Mouse (Mus musculus): ENCODE results near the gene Hras. TPM values are rescaled to one million over a fixed set of nuclear protein-coding genes. Genes with fewer than 3 reads are reported as not detected.

Hras gene
- polyA plus RNA-seq, 1 experiment from 2014 or later = 93.9 TPM

GRCm38 (mm10) chr7:141164850-141165249 is 29.0 kb downstream of the Hras start:
- Histone ChIP-seq H3K4me3 (ENCODE audit: control insufficient read depth in 1 of 2, insufficient read depth in 1 of 2, low read depth in 1 of 2, low read length in 2 of 2) (no peak overlapping the region), H3K4me1 (ENCODE audit: control insufficient read depth in 2 of 2, insufficient read depth in 2 of 2, low read length in 2 of 2) (peaks cover 6 to 14% of the 10 kb centered on the region in 2 experiments; a peak in 3 of 4 replicates), H3K9ac (ENCODE audit: low read length) (no peak overlapping the region), H3K4me2 (ENCODE audit: low read length) (no peak overlapping the region), H3K27me3 (ENCODE audit: control insufficient read depth, insufficient read depth, low read length) (no peaks in the 10 kb centered on the region), H3K27ac (replicated peaks in 1 of 2; ENCODE audit: control insufficient read depth in 1 of 2, insufficient read depth in 1 of 2, low read depth in 2 of 2, low read length in 2 of 2) (no peak overlapping the region), H3K36me3 (ENCODE audit: control insufficient read depth, insufficient read depth, low read length) (peaks cover 65% of the 10 kb centered on the region), H3K9me3 (ENCODE audit: control insufficient read depth, low read length) (no peaks in the 10 kb centered on the region)
- WGBS = 70% methylated on average over 6 of the region's 6 CpGs
- ATAC-seq (ENCODE audit: insufficient number of reproducible peaks, insufficient read depth, low FRiP score, low read depth) = no peak

DNA sequence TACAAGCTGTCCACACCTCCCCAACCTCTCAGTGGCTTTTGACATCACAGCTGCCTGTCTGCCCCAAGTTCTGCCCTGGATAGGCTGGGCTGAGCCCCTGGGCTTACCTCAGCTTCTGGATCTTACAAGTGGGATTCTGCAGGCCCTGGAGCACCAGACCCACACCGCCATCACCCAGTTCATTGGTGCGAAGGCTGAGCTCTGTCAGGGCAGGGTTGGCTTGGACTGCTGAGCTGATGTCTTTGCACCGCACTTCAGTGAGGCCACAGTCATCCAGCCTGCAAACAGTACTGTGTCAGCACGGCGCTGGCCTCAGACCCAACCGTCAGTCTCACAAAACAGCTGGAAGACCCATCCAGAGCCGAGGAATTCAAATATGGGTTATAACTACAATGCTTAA is 29.4 kb downstream of the Hras start:
- ATAC-seq (ENCODE audit: insufficient number of reproducible peaks, insufficient read depth, low FRiP score, low read depth) = 0 out of 2 replicates have a peak, but pooled peaks have one; percentile 14
- no peaks in the 10 kb centered on the region for H3K27me3 ChIP-seq (ENCODE audit: control insufficient read depth, insufficient read depth, low read length)
- no peak overlapping the region for H3K4me2 ChIP-seq (ENCODE audit: low read length)
- H3K27ac ChIP-seq (replicated peaks in 1 of 2; ENCODE audit: control insufficient read depth in 1 of 2, insufficient read depth in 1 of 2, low read depth in 2 of 2, low read length in 2 of 2) = no peak overlapping the region
- 79% methylated on average over 7 of the region's 7 CpGs for WGBS
- peaks cover 6 to 14% of the 10 kb centered on the region in 2 experiments; a peak in 3 of 4 replicates for H3K4me1 ChIP-seq (ENCODE audit: control insufficient read depth in 2 of 2, insufficient read depth in 2 of 2, low read length in 2 of 2)
- H3K36me3 ChIP-seq (ENCODE audit: control insufficient read depth, insufficient read depth, low read length) = peaks cover 69% of the 10 kb centered on the region
- H3K4me3 ChIP-seq (ENCODE audit: control insufficient read depth in 1 of 2, insufficient read depth in 1 of 2, low read depth in 1 of 2, low read length in 2 of 2) = no peak overlapping the region
- H3K9me3 ChIP-seq (ENCODE audit: control insufficient read depth, low read length) = no peaks in the 10 kb centered on the region
- H3K9ac ChIP-seq (ENCODE audit: low read length) = no peak overlapping the region

GRCm38 (mm10) chr7:141155362-141155761 is 38.4 kb downstream of the Hras start:
- WGBS = 76% methylated on average over 9 of the region's 9 CpGs
- H3K27ac ChIP-seq (replicated peaks in 1 of 2; ENCODE audit: control insufficient read depth in 1 of 2, insufficient read depth in 1 of 2, low read depth in 2 of 2, low read length in 2 of 2) = no peak overlapping the region
- peaks cover 88% of the 10 kb centered on the region for H3K36me3 ChIP-seq (ENCODE audit: control insufficient read depth, insufficient read depth, low read length)
- H3K4me2 ChIP-seq (ENCODE audit: low read length) = no peak overlapping the region
- H3K4me1 ChIP-seq (ENCODE audit: control insufficient read depth in 2 of 2, insufficient read depth in 2 of 2, low read length in 2 of 2) = no peaks in the 10 kb centered on the region
- no peaks in the 10 kb centered on the region for H3K9me3 ChIP-seq (ENCODE audit: control insufficient read depth, low read length)
- H3K4me3 ChIP-seq (ENCODE audit: control insufficient read depth in 1 of 2, insufficient read depth in 1 of 2, low read depth in 1 of 2, low read length in 2 of 2) = no peak overlapping the region
- no peak for ATAC-seq (ENCODE audit: insufficient number of reproducible peaks, insufficient read depth, low FRiP score, low read depth)
- no peak overlapping the region for H3K9ac ChIP-seq (ENCODE audit: low read length)
- H3K27me3 ChIP-seq (ENCODE audit: control insufficient read depth, insufficient read depth, low read length) = no peaks in the 10 kb centered on the region

DNA sequence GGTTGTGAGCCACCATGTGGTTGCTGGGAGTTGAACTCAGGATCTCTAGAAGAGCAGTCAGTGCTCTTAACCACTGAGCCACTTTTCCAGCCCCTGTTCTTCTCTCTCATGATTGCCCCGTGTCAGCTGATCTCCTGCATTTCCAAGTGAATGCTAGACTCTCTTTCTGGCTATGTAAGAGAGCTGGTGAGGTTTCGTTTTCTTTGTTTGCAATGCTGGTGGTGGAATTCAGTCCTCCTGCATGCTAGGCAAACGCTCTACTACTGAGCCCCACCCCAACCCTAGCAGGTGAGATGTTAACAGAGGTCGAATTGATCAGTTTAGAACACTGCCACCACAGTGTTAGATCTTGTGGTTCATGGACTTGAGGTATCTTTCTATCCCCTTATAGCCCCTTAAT is 45.2 kb downstream of the Hras start:
- H3K36me3 ChIP-seq (ENCODE audit: control insufficient read depth, insufficient read depth, low read length) = peaks cover 70% of the 10 kb centered on the region
- no peak overlapping the region for H3K27ac ChIP-seq (replicated peaks in 1 of 2; ENCODE audit: control insufficient read depth in 1 of 2, insufficient read depth in 1 of 2, low read depth in 2 of 2, low read length in 2 of 2)
- H3K27me3 ChIP-seq (ENCODE audit: control insufficient read depth, insufficient read depth, low read length) = no peaks in the 10 kb centered on the region
- H3K4me1 ChIP-seq (ENCODE audit: control insufficient read depth in 2 of 2, insufficient read depth in 2 of 2, low read length in 2 of 2) = no peaks in the 10 kb centered on the region
- 81% methylated on average over 4 of the region's 4 CpGs for WGBS
- ATAC-seq (ENCODE audit: insufficient number of reproducible peaks, insufficient read depth, low FRiP score, low read depth) = no peak
- no peak overlapping the region for H3K4me2 ChIP-seq (ENCODE audit: low read length)
- H3K9me3 ChIP-seq (ENCODE audit: control insufficient read depth, low read length) = no peaks in the 10 kb centered on the region
- no peak overlapping the region for H3K4me3 ChIP-seq (ENCODE audit: control insufficient read depth in 1 of 2, insufficient read depth in 1 of 2, low read depth in 1 of 2, low read length in 2 of 2)
- H3K9ac ChIP-seq (ENCODE audit: low read length) = no peak overlapping the region

DNA sequence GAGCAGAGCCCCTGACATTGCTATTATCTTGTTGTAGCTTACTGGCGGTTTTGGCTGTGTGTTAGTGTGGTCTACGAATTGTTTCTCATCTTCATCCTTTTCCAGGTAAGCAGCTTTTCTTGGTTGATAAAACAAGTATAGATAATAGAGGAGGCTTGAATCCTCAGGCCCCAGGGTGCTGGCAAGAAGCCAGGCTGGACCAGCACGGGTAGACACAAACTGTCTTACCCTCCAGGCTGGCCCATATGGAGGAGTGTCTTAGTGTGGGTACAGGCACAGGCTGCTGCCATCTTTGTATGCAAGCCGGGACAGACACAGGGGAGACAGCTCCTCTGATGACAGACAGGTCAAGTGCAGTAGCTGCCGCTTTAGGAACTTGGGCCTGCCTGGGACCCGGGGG is 46.8 kb downstream of the Hras start:
- 56% methylated on average over 6 of the region's 6 CpGs for WGBS
- Histone ChIP-seq H3K27me3 (ENCODE audit: control insufficient read depth, insufficient read depth, low read length) (no peaks in the 10 kb centered on the region), H3K4me1 (ENCODE audit: control insufficient read depth in 2 of 2, insufficient read depth in 2 of 2, low read length in 2 of 2) (no peaks in the 10 kb centered on the region), H3K9me3 (ENCODE audit: control insufficient read depth, low read length) (no peaks in the 10 kb centered on the region), H3K4me2 (ENCODE audit: low read length) (no peak overlapping the region), H3K36me3 (ENCODE audit: control insufficient read depth, insufficient read depth, low read length) (peaks cover 61% of the 10 kb centered on the region), H3K27ac (replicated peaks in 1 of 2; ENCODE audit: control insufficient read depth in 1 of 2, insufficient read depth in 1 of 2, low read depth in 2 of 2, low read length in 2 of 2) (no peak overlapping the region), H3K4me3 (ENCODE audit: control insufficient read depth in 1 of 2, insufficient read depth in 1 of 2, low read depth in 1 of 2, low read length in 2 of 2) (no peak overlapping the region), H3K9ac (ENCODE audit: low read length) (no peak overlapping the region)
- ATAC-seq (ENCODE audit: insufficient number of reproducible peaks, insufficient read depth, low FRiP score, low read depth) = no peak

DNA sequence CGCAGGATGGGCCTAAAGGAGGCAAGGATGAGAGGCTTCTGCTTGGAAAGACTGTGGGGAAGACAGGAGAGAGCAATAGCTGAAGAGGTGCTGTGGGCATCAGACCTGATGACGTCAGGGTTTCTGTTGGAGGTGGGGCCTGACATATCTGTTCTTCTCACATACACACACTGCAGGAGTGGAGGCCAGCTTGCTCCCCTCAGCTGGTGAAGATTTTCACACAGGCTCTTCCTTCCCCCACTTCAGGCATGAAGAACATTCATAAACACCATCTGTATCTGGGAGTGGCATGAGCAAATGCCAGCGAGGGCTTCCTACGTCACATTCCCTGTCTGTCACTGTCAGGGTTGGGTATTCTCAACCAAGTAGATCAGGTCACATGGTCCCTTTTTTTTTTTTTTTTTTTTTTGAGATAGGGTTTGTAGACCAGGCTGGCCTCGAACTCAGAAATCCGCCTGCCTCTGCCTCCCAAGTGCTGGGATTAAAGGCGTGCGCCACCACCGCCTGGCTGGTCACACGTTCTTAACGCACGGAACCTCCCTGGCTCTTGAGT is 47.7 kb downstream of the Hras start:
- no peak overlapping the region for H3K27ac ChIP-seq (replicated peaks in 1 of 2; ENCODE audit: control insufficient read depth in 1 of 2, insufficient read depth in 1 of 2, low read depth in 2 of 2, low read length in 2 of 2)
- H3K27me3 ChIP-seq (ENCODE audit: control insufficient read depth, insufficient read depth, low read length) = no peaks in the 10 kb centered on the region
- ATAC-seq (ENCODE audit: insufficient number of reproducible peaks, insufficient read depth, low FRiP score, low read depth) = no peak
- H3K4me2 ChIP-seq (ENCODE audit: low read length) = no peak overlapping the region
- no peak overlapping the region for H3K4me3 ChIP-seq (ENCODE audit: control insufficient read depth in 1 of 2, insufficient read depth in 1 of 2, low read depth in 1 of 2, low read length in 2 of 2)
- H3K4me1 ChIP-seq (ENCODE audit: control insufficient read depth in 2 of 2, insufficient read depth in 2 of 2, low read length in 2 of 2) = no peaks in the 10 kb centered on the region
- no peak overlapping the region for H3K9ac ChIP-seq (ENCODE audit: low read length)
- peaks cover 51% of the 10 kb centered on the region for H3K36me3 ChIP-seq (ENCODE audit: control insufficient read depth, insufficient read depth, low read length)
- H3K9me3 ChIP-seq (ENCODE audit: control insufficient read depth, low read length) = no peaks in the 10 kb centered on the region
- WGBS = 90% methylated on average over 12 of the region's 12 CpGs

GRCm38 (mm10) chr7:141145403-141145802 is 48.4 kb downstream of the Hras start:
- H3K4me1 ChIP-seq (ENCODE audit: control insufficient read depth in 2 of 2, insufficient read depth in 2 of 2, low read length in 2 of 2) = no peaks in the 10 kb centered on the region
- WGBS = 65% methylated on average over 1 of the region's 1 CpGs
- H3K4me3 ChIP-seq (ENCODE audit: control insufficient read depth in 1 of 2, insufficient read depth in 1 of 2, low read depth in 1 of 2, low read length in 2 of 2) = no peak overlapping the region
- H3K36me3 ChIP-seq (ENCODE audit: control insufficient read depth, insufficient read depth, low read length) = peaks cover 44% of the 10 kb centered on the region
- ATAC-seq (ENCODE audit: insufficient number of reproducible peaks, insufficient read depth, low FRiP score, low read depth) = no peak
- no peaks in the 10 kb centered on the region for H3K9me3 ChIP-seq (ENCODE audit: control insufficient read depth, low read length)
- no peak overlapping the region for H3K4me2 ChIP-seq (ENCODE audit: low read length)
- H3K9ac ChIP-seq (ENCODE audit: low read length) = no peak overlapping the region
- no peaks in the 10 kb centered on the region for H3K27me3 ChIP-seq (ENCODE audit: control insufficient read depth, insufficient read depth, low read length)
- H3K27ac ChIP-seq (replicated peaks in 1 of 2; ENCODE audit: control insufficient read depth in 1 of 2, insufficient read depth in 1 of 2, low read depth in 2 of 2, low read length in 2 of 2) = no peak overlapping the region

DNA sequence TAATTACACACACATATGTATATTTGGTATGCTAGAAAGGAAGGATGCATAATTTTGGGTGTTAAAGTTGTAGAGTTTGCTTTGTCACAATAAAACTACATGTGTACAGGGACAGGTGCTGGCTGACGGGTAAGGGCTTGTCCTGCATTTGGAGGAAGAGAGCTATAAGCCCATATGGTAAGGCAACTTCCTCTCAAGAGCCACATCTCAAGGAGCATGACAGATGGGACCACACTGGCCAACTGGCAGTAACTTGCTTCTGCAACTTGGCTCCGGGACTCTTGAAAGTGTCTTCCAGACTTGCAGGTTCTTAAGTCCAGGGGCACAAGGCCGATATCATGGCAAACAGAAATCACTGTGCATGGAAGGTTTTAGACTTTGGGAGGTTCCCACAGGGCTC is 49.2 kb downstream of the Hras start:
- Histone ChIP-seq H3K9ac (ENCODE audit: low read length) (no peak overlapping the region), H3K4me1 (ENCODE audit: control insufficient read depth in 2 of 2, insufficient read depth in 2 of 2, low read length in 2 of 2) (no peaks in the 10 kb centered on the region), H3K27ac (replicated peaks in 1 of 2; ENCODE audit: control insufficient read depth in 1 of 2, insufficient read depth in 1 of 2, low read depth in 2 of 2, low read length in 2 of 2) (no peak overlapping the region), H3K4me2 (ENCODE audit: low read length) (no peak overlapping the region), H3K27me3 (ENCODE audit: control insufficient read depth, insufficient read depth, low read length) (no peaks in the 10 kb centered on the region), H3K36me3 (ENCODE audit: control insufficient read depth, insufficient read depth, low read length) (peaks cover 48% of the 10 kb centered on the region), H3K9me3 (ENCODE audit: control insufficient read depth, low read length) (no peaks in the 10 kb centered on the region), H3K4me3 (ENCODE audit: control insufficient read depth in 1 of 2, insufficient read depth in 1 of 2, low read depth in 1 of 2, low read length in 2 of 2) (no peak overlapping the region)
- ATAC-seq (ENCODE audit: insufficient number of reproducible peaks, insufficient read depth, low FRiP score, low read depth) = no peak
- WGBS = 86% methylated on average over 3 of the region's 3 CpGs

Measured in heart, embryonic 14.5 days (tissue).